Mouse (Mus musculus): ENCODE data around the gene Snd1.

DNA sequence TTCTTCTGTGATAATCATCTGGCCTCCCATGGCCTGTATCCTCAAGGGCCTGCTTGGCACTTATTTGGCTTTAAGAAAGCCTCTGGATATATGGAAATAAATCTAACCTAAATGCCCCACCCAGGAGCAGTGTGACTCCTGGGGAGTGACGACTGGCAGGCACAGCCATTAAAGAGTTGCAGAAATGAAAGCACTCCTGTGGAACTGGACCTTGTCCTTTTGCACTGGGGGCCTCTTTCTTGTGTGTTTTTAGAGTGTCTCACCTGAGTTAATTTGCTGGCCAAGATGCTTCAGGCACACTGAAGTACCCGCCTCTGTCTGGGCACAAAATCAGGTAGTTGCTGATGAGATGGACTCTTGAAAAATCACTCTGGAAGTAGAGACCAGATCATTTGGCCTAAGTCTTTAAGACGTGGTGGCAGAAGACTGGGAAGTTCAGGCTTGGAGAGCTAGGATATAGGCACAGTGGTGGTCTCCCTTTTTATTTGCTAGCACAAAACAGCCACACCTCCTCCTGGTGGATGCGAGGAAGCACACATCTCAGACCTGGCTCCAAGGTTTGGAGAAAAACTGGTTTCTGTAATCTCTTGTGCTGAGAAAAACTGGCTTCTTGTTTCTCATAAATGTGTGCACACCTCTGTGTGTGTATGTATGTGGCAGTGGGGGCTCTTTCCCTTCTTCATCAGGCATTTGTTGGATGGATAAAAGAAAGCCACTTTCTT, 87.5 kb downstream of the Snd1 start:
- TF ChIP-seq CTCF (IDR thresholded peaks at IDR 0.05) (0 out of 2 replicates have a peak, but pooled peaks have one; percentile 5), EP300 (IDR thresholded peaks at IDR 0.05) (no peak)

All from lung, postnatal 0 days (tissue).